Mouse (Mus musculus) left cerebral cortex, adult 2 months (tissue): ENCODE data around the gene Tor2a. TPM values are rescaled to one million over a fixed set of nuclear protein-coding genes. Genes with fewer than 3 reads are reported as not detected.
A peak's percentile ranks its signal among the peaks of the same experiment; 100 is the strongest.

Experiments
- DNase-seq, 2 experiments: peaks; one replicate each; pipeline ENCODE4 v3.0.0; 2021 to 2022; ENCODE audit warnings: low spot score in 2 of 2, mixed read lengths in 1 of 2; ENCODE audit errors: extremely low spot score in 1 of 2
- H3K27ac ChIP-seq: fragments of 200-600 bp; 2 replicates; pipeline ENCODE4 v1.8.1; 2022
- H3K4me3 ChIP-seq: fragments of 200-600 bp; 2 replicates; pipeline ENCODE4 v1.8.1; 2022
- CTCF ChIP-seq: fragments of 200-600 bp; IDR thresholded peaks from 2 replicates; pipeline ENCODE4 v1.8.1; 2022; ENCODE audit warnings: antibody characterized with exemption, mild to moderate bottlenecking, moderate library complexity
- intact Hi-C: fragments of 180-260 bp; cut with DNase I; formaldehyde crosslinking; loops from one replicate; pipeline ENCODE4 v1.15.1; 2025
- microRNA-seq, 2 experiments: library from miRNA; unstranded; fragments of <30 nt; microRNA quantifications; one replicate each; pipeline ENCODE4 v1.2.0; 2021
- total RNA-seq, 2 experiments: library from RNA; stranded (reverse); gene quantifications; 2 replicates each; pipeline ENCODE4 v1.2.3; 2021

Tor2a gene
- total RNA-seq, 2 experiments from 2014 or later: 30.4 to 30.7 TPM

DNA sequence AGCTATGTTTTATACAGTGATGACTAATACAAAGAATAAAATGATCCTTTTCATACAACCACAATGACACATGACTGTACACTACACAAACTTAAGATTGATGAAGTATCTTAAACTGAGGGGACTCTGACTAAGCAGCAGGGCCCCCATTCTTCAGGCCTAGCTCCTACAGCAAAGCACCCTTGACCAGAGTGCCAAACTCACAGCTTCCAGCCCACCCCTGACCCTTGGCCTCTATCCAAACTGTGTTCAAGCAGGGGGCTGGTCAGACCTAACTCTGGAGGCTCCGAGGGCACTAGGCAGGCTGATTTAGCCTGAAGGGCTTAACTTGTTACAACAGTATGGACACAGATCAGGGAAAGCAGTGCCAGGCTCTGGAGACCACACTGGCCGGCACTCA lies 31.5 kb downstream of the Tor2a start:
- no peak overlapping the region; the same call in 1 of the 2 replicates for H3K27ac ChIP-seq
- DNase-seq: no peak
- intact Hi-C loops: no loop called here

DNA sequence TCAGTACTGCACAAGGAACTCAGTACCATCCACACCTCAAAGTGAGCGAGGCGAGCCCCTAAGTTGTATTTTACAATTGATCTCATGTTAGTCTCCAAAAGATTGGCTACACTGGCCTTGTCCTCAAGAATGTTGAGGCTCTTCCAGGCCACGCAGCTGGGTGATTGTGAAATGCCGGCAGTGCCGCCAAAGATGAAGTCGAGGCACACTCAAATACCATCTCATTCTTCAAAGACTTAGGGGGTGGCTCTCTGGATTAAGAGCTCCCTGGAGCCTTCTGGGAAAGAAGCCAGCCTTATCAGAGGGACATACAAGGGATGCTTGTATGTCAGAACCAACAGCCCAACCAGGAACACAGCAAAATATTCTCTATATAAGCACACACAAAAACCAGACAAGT lies 34.3 kb downstream of the Tor2a start:
- TF ChIP-seq CTCF: no peak
- Histone ChIP-seq H3K4me3 (no peak overlapping the region), H3K27ac (no peak overlapping the region)
- intact Hi-C loops: no loop called here
- no peak for DNase-seq

More for the DNA sequence above, 31.5 kb downstream of the Tor2a start:
- TF ChIP-seq CTCF: no peak
- H3K4me3 ChIP-seq: no peak overlapping the region

GRCm38 (mm10) chr2:32795748-32796418 lies 38.8 kb downstream of the Tor2a start:
- intact Hi-C loops: no loop called here
- no peak for DNase-seq

DNA sequence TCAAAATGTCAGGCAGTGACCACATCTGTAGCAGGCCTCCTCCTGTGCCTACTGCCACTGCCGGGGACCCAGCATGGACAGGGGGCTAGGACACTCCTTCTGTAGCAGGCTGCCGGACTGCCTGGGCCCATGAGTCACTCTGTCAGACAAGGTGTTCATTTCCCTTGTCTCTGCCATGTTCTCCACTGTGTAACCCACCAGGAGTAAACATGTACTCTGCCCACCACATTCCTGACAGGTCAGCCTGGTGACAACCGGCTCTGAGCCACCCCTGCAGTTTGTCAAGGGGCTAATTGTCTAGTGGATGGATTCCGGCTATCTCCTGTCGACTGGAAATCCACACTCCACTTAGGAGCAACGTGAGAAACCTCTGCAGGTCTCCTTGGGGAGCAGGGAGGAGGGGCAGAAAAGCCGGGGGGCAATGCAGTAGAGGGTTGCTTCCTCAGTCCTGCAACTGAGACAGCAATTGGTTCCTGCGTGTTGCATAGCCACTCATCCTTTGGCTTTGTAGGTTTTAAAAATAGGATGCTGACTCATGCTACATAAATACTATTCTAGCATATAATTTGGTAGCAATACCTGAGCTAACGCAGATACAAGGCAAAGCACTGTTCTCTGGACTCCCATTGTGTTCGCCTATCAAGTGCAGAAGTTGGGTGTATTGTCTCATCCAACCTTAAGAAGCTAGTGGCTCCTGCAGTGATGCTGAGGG lies 41.4 kb downstream of the Tor2a start:
- Histone ChIP-seq H3K27ac (peak overlapping the region; percentile 74), H3K4me3 (no peak overlapping the region)
- TF ChIP-seq CTCF: no peak
- DNase-seq: no peak
- intact Hi-C loops: no loop called here

More at GRCm38 (mm10) chr2:32795748-32796418, 38.8 kb downstream of the Tor2a start:
- TF ChIP-seq CTCF: no peak
- no peak overlapping the region for H3K4me3 ChIP-seq
- no peak overlapping the region; the same call in 1 of the 2 replicates for H3K27ac ChIP-seq

GRCm38 (mm10) chr2:32808816-32809566 lies 52.0 kb downstream of the Tor2a start:
- DNase-seq: no peak
- no peak for TF ChIP-seq CTCF
- Histone ChIP-seq H3K4me3 (no peak overlapping the region), H3K27ac (no peak overlapping the region)
- intact Hi-C loops: no loop called here

Small RNA genes within 50 kb of the gene (microRNA-seq; reads per million reads assigned to microRNA genes)
- gene Mir2861 (0 reads per million in 2 experiments), gene Mir3960 (0 reads per million in 2 experiments)

Other genes starting within 250 kb of the Tor2a start
- 10 to 100 TPM; 61.1 to 64.8 TPM for gene Fam102a, start 221.9 kb upstream of the Tor2a start, total RNA-seq
- 10 to 100 TPM; 79.4 to 82.6 TPM for gene Dpm2, start 186.4 kb upstream of the Tor2a start, total RNA-seq
- 10 to 100 TPM; 10.1 to 14.1 TPM for gene Pip5kl1, start 182.4 kb upstream of the Tor2a start, total RNA-seq
- gene 9430097D07Rik, start 181.6 kb upstream of the Tor2a start, total RNA-seq: 1 to 10 TPM in 1 of 2 experiments, under 1 TPM in 1; 0.75 to 1.1 TPM
- gene St6galnac4, start 170.1 kb upstream of the Tor2a start, total RNA-seq: 10 to 100 TPM; 37.2 to 38.0 TPM
- gene St6galnac6, start 157.5 kb upstream of the Tor2a start, total RNA-seq: 100 to 1,000 TPM; 122 to 133 TPM
- 100 to 1,000 TPM; 140 to 153 TPM for gene Ak1, start 135.5 kb upstream of the Tor2a start, total RNA-seq
- 10 to 100 TPM; 22.2 to 23.0 TPM for gene Eng, start 110.6 kb upstream of the Tor2a start, total RNA-seq
- 10 to 100 TPM in 1 of 2 experiments, 1 to 10 TPM in 1; 9.4 to 10.5 TPM for gene Fpgs, start 53.1 kb upstream of the Tor2a start, total RNA-seq
- 100 to 1,000 TPM; 129 to 134 TPM for gene Cdk9, start 44.2 kb upstream of the Tor2a start, total RNA-seq
- 10 to 100 TPM; 31.1 to 42.5 TPM for gene Sh2d3c, start 36.2 kb upstream of the Tor2a start, total RNA-seq
- 1 to 10 TPM; 1.6 to 2.2 TPM for gene 6330409D20Rik, start 16.2 kb upstream of the Tor2a start, total RNA-seq
- gene Ttc16, start 18.4 kb downstream of the Tor2a start, total RNA-seq: under 1 TPM; 0.40 to 0.52 TPM
- gene Ptrh1, start 18.6 kb downstream of the Tor2a start, total RNA-seq: 1 to 10 TPM; 7.9 to 9.3 TPM
- gene Cfap157, start 27.2 kb downstream of the Tor2a start, total RNA-seq: under 1 TPM; 0.20 to 0.61 TPM
- gene Stxbp1, start 90.0 kb downstream of the Tor2a start, total RNA-seq: 100 to 1,000 TPM; 947 to 984 TPM
- gene Fam129b, start 118.9 kb downstream of the Tor2a start, total RNA-seq: 10 to 100 TPM; 24.4 to 31.4 TPM
- 100 to 1,000 TPM; 110 to 129 TPM for gene Rpl12, start 204.3 kb downstream of the Tor2a start, total RNA-seq
- 10 to 100 TPM; 37.6 to 38.2 TPM for gene Lrsam1, start 204.4 kb downstream of the Tor2a start, total RNA-seq
- 10 to 100 TPM; 23.9 to 26.7 TPM for gene Slc2a8, start 224.8 kb downstream of the Tor2a start, total RNA-seq